Mouse (Mus musculus): ENCODE data around the gene Ccdc28b. TPM values are rescaled to one million over a fixed set of nuclear protein-coding genes. Genes with fewer than 3 reads are reported as not detected.
A peak's percentile ranks its signal among the peaks of the same experiment; 100 is the strongest.

Ccdc28b gene
- total RNA-seq (2022) = 10 to 100 TPM; 32.1 to 49.2 (median 43.5) TPM

DNA sequence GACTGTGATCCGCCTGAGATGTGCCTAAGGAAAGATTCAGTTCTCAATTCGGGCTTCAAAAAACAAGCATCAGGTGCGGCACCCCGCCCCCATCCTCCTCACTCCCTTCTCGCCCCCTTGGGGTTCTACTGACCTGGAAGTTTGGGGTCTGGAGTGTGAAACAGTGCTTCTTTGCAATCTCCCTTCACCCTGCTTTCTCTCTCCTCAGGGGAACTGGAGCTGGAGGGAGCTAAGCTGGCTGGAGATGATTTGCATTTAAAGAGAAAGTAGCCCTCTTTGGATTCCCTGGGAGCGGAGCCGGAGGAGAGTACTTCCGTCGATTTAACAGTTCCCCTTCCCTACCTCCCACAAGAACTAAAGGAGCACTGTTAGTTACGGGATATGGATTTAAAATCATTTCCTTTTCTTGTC lies at the start of gene Ccdc28b:
Gene Ccdc28b (minus strand): TSS at position 267 of the 411 bp plus-strand sequence.
- no peak for DNase-seq

DNA sequence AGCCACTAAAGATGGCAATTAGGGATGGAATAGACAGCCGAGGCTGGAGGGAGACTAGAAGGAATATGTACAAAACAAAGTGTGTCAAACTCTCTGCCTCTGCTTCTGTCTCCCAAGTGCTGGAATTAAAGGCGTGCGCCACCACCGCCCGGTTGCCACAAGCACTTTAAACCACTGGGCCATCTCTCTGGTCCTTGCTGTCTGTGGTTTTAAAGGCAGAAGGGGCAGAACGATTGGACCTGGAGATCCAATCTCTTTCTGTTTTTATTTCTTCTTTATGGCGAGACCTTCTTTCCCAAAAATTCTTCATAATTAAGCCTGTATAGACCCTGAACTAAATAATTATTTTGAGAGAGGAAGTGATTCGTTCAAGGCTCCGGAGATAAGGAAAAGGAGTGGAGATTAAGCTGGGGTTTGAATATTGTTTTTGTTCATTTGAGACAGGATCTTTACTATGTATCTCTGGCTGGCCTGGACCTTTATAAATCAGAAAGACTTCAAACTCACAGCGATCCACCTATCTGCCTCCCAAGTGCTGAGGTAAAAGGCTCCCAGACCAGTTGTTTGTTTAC lies 49.2 kb upstream of the Ccdc28b start:
- no peak for DNase-seq

DNA sequence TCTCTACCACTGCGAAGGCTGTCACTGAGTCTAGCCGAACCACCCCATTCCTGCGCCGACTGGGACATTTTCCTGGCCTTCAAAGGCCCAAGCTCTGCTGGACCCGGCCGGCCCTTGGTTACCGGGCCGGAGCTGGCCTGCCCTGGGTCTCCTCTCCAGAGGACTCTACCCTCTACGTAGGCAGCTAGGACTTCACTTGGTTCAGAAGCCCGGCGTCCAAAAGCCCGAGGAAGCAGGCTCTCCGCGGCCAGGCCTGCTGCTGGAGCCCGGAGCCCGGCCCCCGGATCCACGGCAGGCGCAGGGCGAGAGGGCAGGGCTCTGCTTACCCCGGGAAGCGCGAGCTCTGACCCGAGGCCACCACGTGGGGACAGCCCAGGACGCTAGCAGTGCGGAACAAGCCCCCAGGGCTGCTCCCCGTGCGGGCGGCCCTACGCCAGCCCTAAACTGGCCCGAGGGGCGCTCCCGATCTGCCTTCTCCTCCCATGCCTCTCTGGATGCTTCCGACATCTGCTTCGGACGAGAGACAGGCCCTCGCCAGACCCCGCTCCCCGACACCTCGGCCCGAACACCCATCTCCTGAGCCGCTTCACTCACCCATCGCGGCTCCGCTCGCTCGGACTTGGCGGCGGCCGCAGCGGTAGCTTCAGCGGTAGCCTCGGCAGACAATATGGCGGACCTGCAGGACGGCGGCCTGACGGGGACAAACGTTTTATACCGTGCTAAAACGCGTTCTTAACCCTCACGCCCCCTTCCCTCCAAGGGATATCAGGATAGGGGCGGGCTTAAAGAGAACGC lies 48.5 kb upstream of the Ccdc28b start, which contains the start of gene Kpna6:
Gene Kpna6 (minus strand): TSS at position 685 of the 795 bp plus-strand sequence.
- peak; percentile 86 for DNase-seq

GRCm38 (mm10) chr4:129671491-129672082 lies 47.8 kb upstream of the Ccdc28b start:
- peak; percentile 40 for DNase-seq

DNA sequence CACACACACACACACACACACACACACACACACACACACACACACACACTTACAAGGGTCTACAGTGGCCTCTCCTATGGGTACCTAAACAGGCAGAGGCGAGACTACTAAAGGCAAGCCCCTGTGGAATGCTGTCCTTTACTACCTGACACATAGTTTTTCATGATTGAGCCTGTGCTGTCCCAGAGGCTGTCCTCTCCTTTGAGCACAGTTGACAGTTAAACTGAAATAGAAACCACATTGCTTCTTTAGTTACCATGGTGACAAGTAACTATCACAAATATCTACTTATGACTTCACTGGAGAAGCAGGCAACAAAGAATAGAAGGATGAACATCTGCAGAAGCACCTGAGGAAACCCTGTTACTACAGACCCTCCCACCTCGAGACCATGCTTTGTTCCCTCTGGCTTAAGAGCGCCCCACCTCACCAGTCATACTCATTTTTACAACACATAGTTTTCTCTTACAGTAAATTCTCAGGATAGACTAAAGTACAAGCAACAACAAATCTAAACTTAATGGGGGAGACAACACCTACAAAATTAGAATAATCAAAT lies 38.6 kb upstream of the Ccdc28b start:
- no peak for DNase-seq

DNA sequence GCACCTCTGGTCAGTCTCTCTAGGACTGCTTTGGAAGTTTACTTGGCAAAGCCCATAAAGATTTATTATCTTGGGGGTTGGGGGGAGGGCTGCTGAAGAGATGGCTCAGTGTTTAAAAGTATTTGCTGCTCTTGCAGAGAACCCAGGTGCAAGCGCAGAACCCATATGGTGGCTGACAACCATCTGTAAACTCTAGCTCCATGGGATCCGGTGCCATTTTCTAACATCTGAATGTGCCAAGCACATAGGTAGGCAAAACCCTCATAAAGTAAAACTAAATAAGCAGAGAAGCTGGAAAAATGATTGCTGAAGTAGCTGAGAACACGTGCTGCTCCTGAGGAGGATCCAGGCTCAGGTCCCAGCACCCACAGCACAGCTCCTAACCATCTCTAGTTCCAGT lies 37.8 kb upstream of the Ccdc28b start:
- DNase-seq = no peak

DNA sequence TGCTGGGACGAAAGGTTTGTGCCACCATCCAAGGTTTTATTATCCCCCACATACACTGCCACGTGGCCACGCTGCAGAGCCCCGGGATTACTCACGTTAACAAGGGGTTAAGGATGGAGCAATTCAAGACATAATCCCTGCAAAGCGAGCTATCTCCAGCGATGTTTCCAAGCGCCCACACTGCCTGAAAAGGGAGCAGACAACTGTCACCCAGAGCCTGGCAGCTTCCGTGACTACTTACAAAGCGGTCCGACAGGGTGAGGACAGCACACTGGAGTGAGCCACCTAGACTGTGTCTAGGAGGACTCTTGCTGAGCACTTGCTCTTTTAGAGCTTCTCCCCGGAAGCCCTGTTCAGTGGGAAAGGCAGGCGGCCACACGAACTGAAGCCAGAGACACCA lies 31.0 kb upstream of the Ccdc28b start:
- DNase-seq = no peak

DNA sequence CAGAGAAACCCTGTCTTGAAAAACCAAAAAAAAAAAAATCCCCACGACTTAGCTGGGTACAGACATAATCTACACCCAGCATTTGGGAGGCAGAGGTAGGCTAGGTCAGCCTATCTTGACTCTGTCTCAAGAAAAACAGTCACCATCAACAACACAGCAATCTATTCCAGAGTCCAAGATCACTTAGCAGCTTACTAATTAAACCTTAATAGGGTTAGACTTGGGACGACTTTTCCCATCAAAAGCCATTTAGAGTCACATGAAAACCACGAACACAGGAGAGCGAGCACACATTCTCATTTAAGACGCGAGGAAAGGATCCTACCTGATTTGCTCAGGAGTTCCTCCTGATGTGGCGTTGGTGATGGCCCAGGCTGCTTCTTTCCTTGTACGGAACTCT lies 26.6 kb upstream of the Ccdc28b start:
- DNase-seq = no peak

GRCm38 (mm10) chr4:129648656-129649055 lies 24.9 kb upstream of the Ccdc28b start:
- no peak for DNase-seq

DNA sequence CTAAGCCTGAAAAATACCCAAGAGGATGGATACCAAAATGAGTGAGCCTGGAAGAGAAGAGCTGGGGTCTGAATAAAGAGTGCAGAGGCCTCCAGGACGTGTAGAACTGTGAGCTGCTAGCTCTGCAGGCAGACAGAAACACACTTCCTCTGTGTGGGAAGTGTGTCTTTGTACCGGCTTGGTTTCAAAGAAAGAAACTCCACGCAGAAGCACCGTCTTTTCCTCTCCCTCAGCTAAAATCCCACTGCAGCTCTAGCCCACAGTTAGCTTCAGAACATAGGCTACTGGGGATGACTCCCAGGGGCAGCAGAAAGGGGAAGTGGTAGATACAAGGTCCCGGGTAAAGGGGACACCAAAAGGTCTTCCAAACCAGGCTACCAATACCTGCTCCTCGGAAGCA lies 21.5 kb upstream of the Ccdc28b start:
- DNase-seq = no peak

DNA sequence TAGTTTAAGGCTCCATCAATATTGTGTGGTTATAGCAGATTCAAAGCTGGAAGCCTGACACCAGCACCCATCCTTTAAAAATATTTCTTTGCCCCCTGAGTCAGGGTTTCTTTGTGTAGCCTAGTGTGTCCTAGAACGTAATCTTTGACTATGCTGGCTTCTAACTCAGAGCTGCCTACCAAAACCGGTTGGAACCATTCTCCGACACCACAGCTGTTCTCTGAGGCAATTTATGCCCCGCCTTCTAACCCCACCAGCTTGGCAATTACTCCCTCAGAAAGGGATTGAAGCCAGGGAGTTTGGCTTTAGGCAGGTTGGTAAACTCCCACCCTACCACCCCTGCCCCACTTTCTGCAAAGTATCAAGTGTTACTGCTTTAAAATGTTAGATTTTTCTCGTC lies 18.0 kb upstream of the Ccdc28b start:
- DNase-seq = no peak

GRCm38 (mm10) chr4:129640638-129641467 lies 17.1 kb upstream of the Ccdc28b start, which contains the start of gene Txlna:
Gene Txlna (minus strand): TSS chr4:129641065.
- DNase-seq = peak; percentile 96

DNA sequence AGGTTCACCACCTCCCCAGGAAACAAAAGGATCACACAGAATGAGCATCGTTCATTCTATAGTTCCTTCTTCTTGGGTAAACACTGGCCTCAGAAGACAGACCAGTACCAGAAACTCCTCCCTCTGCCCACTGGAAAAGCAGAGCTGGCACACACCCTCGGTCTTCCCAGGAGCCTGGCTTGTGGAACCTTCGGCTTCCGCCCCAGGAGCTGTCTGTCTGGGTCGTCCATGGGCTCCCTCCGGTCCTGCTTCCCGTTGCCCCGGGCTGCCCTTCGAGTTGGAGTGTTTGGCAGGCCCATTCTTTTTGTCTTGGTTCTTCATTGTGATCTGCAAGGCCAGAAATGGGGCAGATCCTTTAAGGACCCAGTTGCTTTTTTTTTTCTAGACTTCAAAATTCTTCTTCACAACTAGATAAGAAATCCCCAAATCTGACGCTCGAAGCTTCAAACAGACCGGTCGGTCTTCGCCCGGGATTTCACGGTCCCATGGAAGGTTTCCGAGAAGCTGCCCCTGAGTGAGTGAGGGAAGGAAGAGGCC lies 16.4 kb upstream of the Ccdc28b start:
- DNase-seq = no peak

GRCm38 (mm10) chr4:129639221-129639620 lies 15.5 kb upstream of the Ccdc28b start:
- DNase-seq = no peak

DNA sequence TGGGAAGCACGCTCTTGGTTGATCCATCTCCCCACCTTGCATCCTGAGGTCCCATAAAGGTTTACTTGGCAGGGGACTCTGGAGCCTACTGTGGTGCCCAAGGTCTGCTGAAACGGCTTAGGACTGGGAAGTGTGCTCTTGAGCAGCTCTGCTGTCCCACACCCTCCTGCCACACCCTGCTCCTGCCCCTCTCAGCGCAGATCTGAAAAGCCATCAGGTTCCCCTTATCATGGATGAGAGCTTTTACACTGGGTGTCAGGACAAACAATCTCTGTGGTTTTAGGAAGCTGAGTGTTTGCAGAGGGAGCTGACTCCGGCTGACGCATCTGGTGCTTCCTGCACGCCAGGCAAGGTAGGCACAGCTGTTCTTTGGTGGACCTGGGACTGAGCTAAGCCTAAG lies 10.1 kb upstream of the Ccdc28b start:
- no peak for DNase-seq

GRCm38 (mm10) chr4:129631867-129632266 lies 8.1 kb upstream of the Ccdc28b start:
- DNase-seq = no peak

GRCm38 (mm10) chr4:129630944-129631343 lies 7.2 kb upstream of the Ccdc28b start:
- no peak for DNase-seq

DNA sequence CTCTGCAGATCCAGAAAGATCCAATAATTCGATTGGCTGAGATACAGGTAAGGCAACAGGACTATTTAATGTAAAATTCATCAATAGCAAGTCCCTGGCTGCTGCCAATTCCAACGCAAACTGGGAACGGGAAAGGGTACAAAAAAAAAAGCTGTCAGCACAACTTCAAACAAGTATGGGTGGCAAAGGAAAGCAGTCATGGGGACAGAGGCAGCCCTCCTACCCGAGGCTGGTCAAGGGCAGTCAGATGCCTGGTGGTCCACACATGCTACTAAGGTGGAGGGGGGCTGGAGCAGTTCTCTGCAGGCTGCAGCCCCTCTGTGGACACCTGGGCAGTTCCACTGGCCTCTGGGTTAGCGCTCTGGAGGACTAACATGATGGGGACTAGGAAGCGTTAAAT lies 2.3 kb upstream of the Ccdc28b start:
- no peak for DNase-seq

DNA sequence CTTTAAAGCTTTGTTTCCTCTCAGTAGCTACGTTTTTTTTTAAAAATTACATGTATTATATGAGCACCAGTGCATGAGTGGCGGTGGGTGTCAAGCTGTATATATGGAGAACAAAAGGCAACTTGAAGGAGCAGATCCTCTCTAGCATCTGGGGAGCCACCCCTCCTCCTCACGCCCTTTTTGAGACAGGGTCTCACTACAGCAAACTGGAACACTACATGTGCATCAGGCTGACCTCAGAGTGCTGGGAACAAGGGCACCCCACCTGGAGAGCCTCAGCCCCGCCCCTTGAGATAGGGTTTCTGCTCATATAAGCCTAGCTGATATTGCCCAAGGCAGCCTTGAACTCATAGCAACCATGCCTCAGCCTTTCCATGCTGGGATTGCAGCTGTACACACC lies 1.7 kb upstream of the Ccdc28b start:
- no peak for DNase-seq

DNA sequence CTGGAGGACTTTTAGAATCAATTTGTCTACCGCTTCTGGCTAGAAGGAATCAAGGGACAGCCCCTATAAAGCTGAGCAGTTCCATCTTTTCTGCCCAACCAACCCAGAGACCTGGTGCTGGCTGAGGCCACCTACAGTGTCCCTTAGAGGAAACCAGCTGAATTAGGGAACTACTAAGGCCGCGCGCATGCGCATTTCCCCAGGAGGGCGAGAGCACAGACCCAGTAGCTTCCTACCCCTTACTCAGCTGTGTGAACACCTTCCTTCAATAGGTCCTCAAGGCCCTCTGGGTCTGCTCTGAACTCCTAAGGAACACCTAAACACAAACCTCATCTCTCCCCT lies 1.3 kb upstream of the Ccdc28b start:
- no peak for DNase-seq

DNA sequence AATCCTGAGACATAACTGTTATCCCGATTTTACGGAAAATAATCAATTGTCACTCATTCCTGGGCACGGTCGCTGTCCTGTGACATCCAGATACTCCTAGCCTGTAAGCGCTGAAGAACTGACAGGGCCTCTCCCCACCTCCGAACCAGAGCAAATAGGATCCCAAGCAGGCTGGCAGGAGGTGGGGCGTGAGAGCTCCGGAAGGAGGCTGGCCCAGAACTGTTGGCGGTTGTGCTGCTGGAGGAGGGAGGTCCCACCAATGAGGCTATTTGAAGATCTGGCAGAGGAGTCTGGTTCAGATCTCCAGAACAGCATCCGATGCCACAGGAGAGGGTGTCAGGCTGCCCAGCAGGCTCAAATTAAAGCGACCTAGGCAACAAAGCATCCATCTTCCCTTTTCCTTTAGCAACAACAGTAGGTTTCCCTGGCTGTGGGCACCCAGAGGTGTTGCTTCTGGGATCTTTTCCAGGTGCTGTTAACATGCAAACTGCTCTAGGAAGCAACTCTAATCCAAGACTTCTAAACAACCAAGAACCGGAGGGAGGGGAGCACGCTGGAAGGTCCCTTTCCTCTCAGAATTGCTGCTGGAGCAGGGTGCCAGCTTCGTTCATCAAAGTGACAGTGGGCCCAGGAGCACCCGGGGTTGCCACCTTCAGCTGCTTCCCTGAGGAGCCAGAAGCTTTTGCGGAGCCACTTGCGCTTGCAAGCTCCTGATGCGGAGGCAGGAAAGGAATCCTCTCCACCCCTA lies 708 bp upstream of the Ccdc28b start:
- peak; percentile 87 for DNase-seq

Measured in adrenal gland, adult 8-10 months (tissue).